Comparison of ENCODE assay signal across 27 mouse cellular contexts in genomic region chr11:58136677-58137076, GRCm38 (mm10). TPM values are rescaled to one million over a fixed set of nuclear protein-coding genes. Genes with fewer than 3 reads are reported as not detected.
"Had no signal": no experiment of that assay in that cellular context is flagged by ENCODE, and none has a peak within 500 bp of the region (broad histone marks: within the 10 kb centered on the region; RNA-seq: fewer than 3 reads in every experiment).

No protein-coding gene starts in this region.

- H3K9ac ChIP-seq: limb, embryonic 13.5 days; liver, embryonic 13.5 days; lung, embryonic 14.5 days; midbrain, embryonic 13.5 days; neural tube, embryonic 13.5 days had no signal

- H3K4me2 ChIP-seq: limb, embryonic 13.5 days; liver, embryonic 13.5 days; lung, embryonic 14.5 days; midbrain, embryonic 13.5 days; neural tube, embryonic 13.5 days had no signal

- H3K27me3 ChIP-seq: limb, embryonic 13.5 days; liver, embryonic 13.5 days; midbrain, embryonic 13.5 days; neural tube, embryonic 13.5 days had no signal

- H3K9me3 ChIP-seq: limb, embryonic 10.5 days; limb, embryonic 13.5 days; liver, embryonic 13.5 days; midbrain, embryonic 10.5 days; midbrain, embryonic 13.5 days; neural tube, embryonic 13.5 days had no signal

- H3K4me1 ChIP-seq: limb, embryonic 10.5 days; limb, embryonic 13.5 days; liver, embryonic 13.5 days; midbrain, embryonic 13.5 days; neural tube, embryonic 13.5 days had no signal

- ATAC-seq: lung, postnatal 0 days; midbrain, embryonic 13.5 days; midbrain, embryonic 16.5 days had no signal

- H3K4me3 ChIP-seq: limb, embryonic 10.5 days; limb, embryonic 13.5 days; liver, embryonic 13.5 days; midbrain, embryonic 10.5 days; midbrain, embryonic 13.5 days; myocyte; neural tube, embryonic 13.5 days had no signal

- H3K27ac ChIP-seq: limb, embryonic 10.5 days; limb, embryonic 13.5 days; liver, embryonic 13.5 days; macrophage; midbrain, embryonic 10.5 days; midbrain, embryonic 13.5 days; neural tube, embryonic 13.5 days had no signal

- DNase-seq: kidney, postnatal 14 days; kidney, postnatal 4 days; liver; liver, embryonic 13.5 days; lung, embryonic 14.5 days; thymus, adult 18-20 months; thymus, postnatal 36 days had no signal

RNA-seq across cellular contexts. Expression of gene Gm12248, which starts 43.7 kb away (rescaled TPM):
- total RNA-seq: layer of hippocampus, adult 18-20 months; layer of hippocampus, postnatal 14 days; left cerebral cortex, adult 18-20 months; left cerebral cortex, postnatal 25 days; megakaryocyte, adult 5-6 weeks; monocyte, adult 5-6 weeks; neutrophil, adult 5-6 weeks had no signal
- polyA plus RNA-seq: kidney, embryonic 16.5 days; limb, embryonic 10.5 days; limb, embryonic 13.5 days; liver, embryonic 13.5 days; liver, embryonic 16.5 days; lung, embryonic 14.5 days; macrophage; midbrain, embryonic 10.5 days; midbrain, embryonic 13.5 days; neural tube, embryonic 13.5 days; stomach, embryonic 16.5 days; urinary bladder, adult 2 months had no signal
